Mouse (Mus musculus) CH12.LX (cell line): ENCODE results near the gene Jagn1. TPM values are rescaled to one million over a fixed set of nuclear protein-coding genes. Genes with fewer than 3 reads are reported as not detected.

Experiments used
- DNase-seq: peaks from one replicate; pipeline ENCODE4 v3.0.0-alpha.2; 2013; ENCODE audit errors: extremely low read depth
- H3K27ac ChIP-seq: 2 replicates; pipeline ENCODE4 v1.5.1; 2012; ENCODE audit warnings: low read depth, mild to moderate bottlenecking, control low read depth, moderate library complexity; ENCODE audit not compliant: insufficient read depth
- H3K27me3 ChIP-seq: replicated peaks from 2 replicates; pipeline ENCODE3; 2012; ENCODE audit warnings: inconsistent platforms
- H3K36me3 ChIP-seq, 2 experiments: replicated peaks in 1 of 2; 2 replicates each; pipeline versions ENCODE3 to v1.6.1; 2012; ENCODE audit warnings: inconsistent platforms in 1 of 2, low read length in 1 of 2, mild to moderate bottlenecking in 1 of 2, mixed read lengths in 1 of 2, moderate library complexity in 1 of 2; ENCODE audit not compliant: control insufficient read depth in 1 of 2, insufficient read depth in 1 of 2
- H3K4me1 ChIP-seq, 2 experiments: 2 replicates each; pipeline ENCODE4 v1.6.1; 2012; ENCODE audit warnings: inconsistent platforms in 1 of 2, moderate library complexity in 1 of 2; ENCODE audit not compliant: insufficient read depth in 2 of 2, control insufficient read depth in 1 of 2
- H3K4me2 ChIP-seq: 2 replicates; pipeline ENCODE4 v1.6.1; 2012; ENCODE audit warnings: low read depth, mild to moderate bottlenecking, control low read depth; ENCODE audit not compliant: poor library complexity, insufficient read depth, severe bottlenecking
- H3K4me3 ChIP-seq, 3 experiments: fragments of 150-350 bp in 1 of 3; sonication (generic) in 1 of 3; replicated peaks in 1 of 3; 2 replicates each; pipeline versions ENCODE3 to v1.5.1; 2011 to 2012; ENCODE audit warnings: low read depth in 2 of 3, low read length in 2 of 3, mild to moderate bottlenecking in 2 of 3, moderate library complexity in 2 of 3, control low read depth in 1 of 3, improper control_type of control experiment in 1 of 3, inconsistent platforms in 1 of 3, mixed read lengths in 1 of 3; ENCODE audit not compliant: poor library complexity in 1 of 3
- H3K79me2 ChIP-seq: replicated peaks from 2 replicates; pipeline ENCODE4 v1.6.1; 2012; ENCODE audit warnings: mild to moderate bottlenecking, moderate library complexity; ENCODE audit not compliant: control insufficient read depth, poor library complexity, insufficient read depth, severe bottlenecking; ENCODE audit errors: extremely low read depth
- H3K9ac ChIP-seq: 2 replicates; pipeline ENCODE4 v1.6.1; 2012; ENCODE audit warnings: low read depth, mild to moderate bottlenecking, control low read depth, moderate library complexity; ENCODE audit not compliant: insufficient read depth
- H3K9me3 ChIP-seq: replicated peaks from 2 replicates; pipeline ENCODE3; 2012; ENCODE audit warnings: low read length, inconsistent platforms, mixed read lengths
- BHLHE40 ChIP-seq: IDR thresholded peaks from 2 replicates; pipeline ENCODE4 v1.6.1; 2011; ENCODE audit warnings: mild to moderate bottlenecking, low read depth, low read length, improper control_type of control experiment
- CHD1 ChIP-seq: IDR thresholded peaks from 2 replicates; pipeline ENCODE4 v1.6.1; 2012; ENCODE audit warnings: low read depth, low read length, improper control_type of control experiment, inconsistent platforms
- CHD2 ChIP-seq: IDR thresholded peaks from 2 replicates; pipeline ENCODE4 v1.6.1; 2011; ENCODE audit warnings: low read length, improper control_type of control experiment
- CTCF ChIP-seq, 2 experiments: IDR thresholded peaks in 1 of 2; conservative IDR thresholded peaks in 1 of 2; 2 replicates each; pipeline ENCODE4 v1.5.1; 2011 to 2012; ENCODE audit warnings: low read depth in 2 of 2, low read length in 2 of 2, improper control_type of control experiment in 1 of 2, inconsistent platforms in 1 of 2, mild to moderate bottlenecking in 1 of 2, moderate library complexity in 1 of 2
- E2F4 ChIP-seq: IDR thresholded peaks from 2 replicates; pipeline ENCODE4 v1.6.1; 2011; ENCODE audit warnings: low read depth, low read length, improper control_type of control experiment; ENCODE audit not compliant: insufficient replicate concordance
- EP300 ChIP-seq: IDR thresholded peaks from 2 replicates; pipeline ENCODE4 v1.6.1; 2011; ENCODE audit warnings: low read length, improper control_type of control experiment
- ETS1 ChIP-seq: conservative IDR thresholded peaks from 2 replicates; pipeline ENCODE4 v1.6.1; 2012; ENCODE audit warnings: low read depth, mild to moderate bottlenecking, inconsistent platforms, low read length, improper control_type of control experiment, moderate library complexity
- HCFC1 ChIP-seq: IDR thresholded peaks from 2 replicates; pipeline ENCODE4 v1.6.1; 2012; ENCODE audit warnings: low read depth, mild to moderate bottlenecking, inconsistent platforms, low read length, improper control_type of control experiment
- IRF4 ChIP-seq: IDR thresholded peaks from 2 replicates; pipeline ENCODE4 v1.6.1; 2014; ENCODE audit warnings: low read depth, mild to moderate bottlenecking, inconsistent platforms, low read length, improper control_type of control experiment
- JUN ChIP-seq: IDR thresholded peaks from 2 replicates; pipeline ENCODE4 v1.6.1; 2011; ENCODE audit warnings: low read depth, mild to moderate bottlenecking, low read length, improper control_type of control experiment, moderate library complexity; ENCODE audit not compliant: insufficient read depth
- JUND ChIP-seq: conservative IDR thresholded peaks from 2 replicates; pipeline ENCODE4 v1.6.1; 2011; ENCODE audit warnings: low read depth, low read length, improper control_type of control experiment
- KAT2A ChIP-seq: IDR thresholded peaks from 2 replicates; pipeline ENCODE4 v1.6.1; 2012; ENCODE audit warnings: low read length, improper control_type of control experiment, inconsistent platforms; ENCODE audit not compliant: insufficient replicate concordance
- MAX ChIP-seq: IDR thresholded peaks from 2 replicates; pipeline ENCODE4 v1.6.1; 2011; ENCODE audit warnings: low read length, improper control_type of control experiment
- MAZ ChIP-seq: IDR thresholded peaks from 2 replicates; pipeline ENCODE4 v1.6.1; 2012; ENCODE audit warnings: low read depth, mild to moderate bottlenecking, inconsistent platforms, low read length, improper control_type of control experiment, moderate library complexity
- MEF2A ChIP-seq: IDR thresholded peaks from 2 replicates; pipeline ENCODE4 v1.6.1; 2014; ENCODE audit warnings: low read depth, mild to moderate bottlenecking, inconsistent platforms, low read length, improper control_type of control experiment, borderline replicate concordance
- MXI1 ChIP-seq: IDR thresholded peaks from 2 replicates; pipeline ENCODE4 v1.6.1; 2011; ENCODE audit warnings: mild to moderate bottlenecking, low read depth, low read length, improper control_type of control experiment
- MYC ChIP-seq: IDR thresholded peaks from 2 replicates; pipeline ENCODE4 v1.6.1; 2011; ENCODE audit warnings: low read depth, mild to moderate bottlenecking, improper control_type of control experiment, low read length
- NELFE ChIP-seq: IDR thresholded peaks from 2 replicates; pipeline ENCODE4 v1.6.1; 2011; ENCODE audit warnings: low read depth, low read length, improper control_type of control experiment
- PAX5 ChIP-seq: IDR thresholded peaks from 2 replicates; pipeline ENCODE4 v1.6.1; 2012; ENCODE audit warnings: low read length, inconsistent platforms, mixed read lengths
- POLR2A ChIP-seq: IDR thresholded peaks from 2 replicates; pipeline ENCODE4 v1.6.1; 2011; ENCODE audit warnings: low read depth, mild to moderate bottlenecking, improper control_type of control experiment, low read length
- RAD21 ChIP-seq: IDR thresholded peaks from 2 replicates; pipeline ENCODE4 v1.6.1; 2011; ENCODE audit warnings: low read depth, mild to moderate bottlenecking, low read length, improper control_type of control experiment, moderate library complexity
- RCOR1 ChIP-seq: conservative IDR thresholded peaks from 2 replicates; pipeline ENCODE4 v1.6.1; 2012; ENCODE audit warnings: low read depth, mild to moderate bottlenecking, inconsistent platforms, low read length, improper control_type of control experiment
- SIN3A ChIP-seq: IDR thresholded peaks from 2 replicates; pipeline ENCODE4 v1.6.1; 2012; ENCODE audit warnings: low read length, improper control_type of control experiment, inconsistent platforms
- TBP ChIP-seq: conservative IDR thresholded peaks from 2 replicates; pipeline ENCODE4 v1.6.1; 2011; ENCODE audit warnings: low read depth, low read length, improper control_type of control experiment
- TCF12 ChIP-seq: IDR thresholded peaks from 2 replicates; pipeline ENCODE4 v1.6.1; 2014; ENCODE audit warnings: low read depth, mild to moderate bottlenecking, inconsistent platforms, low read length, improper control_type of control experiment
- USF1 ChIP-seq: IDR thresholded peaks from 2 replicates; pipeline ENCODE4 v1.6.1; 2014; ENCODE audit warnings: low read depth, mild to moderate bottlenecking, inconsistent platforms, low read length, improper control_type of control experiment
- USF2 ChIP-seq: conservative IDR thresholded peaks from 2 replicates; pipeline ENCODE4 v1.6.1; 2011; ENCODE audit warnings: low read depth, low read length, improper control_type of control experiment
- ZKSCAN1 ChIP-seq: IDR thresholded peaks from 2 replicates; pipeline ENCODE4 v1.6.1; 2012; ENCODE audit warnings: low read depth, inconsistent platforms, low read length, improper control_type of control experiment, borderline replicate concordance
- ZNF384 ChIP-seq: IDR thresholded peaks from 2 replicates; pipeline ENCODE4 v1.6.1; 2012; ENCODE audit warnings: low read depth, low read length, improper control_type of control experiment, inconsistent platforms
- dilution Hi-C: fragments of 300-500 bp; cut with MboI; formaldehyde crosslinking; loops from 2 replicates; pipeline ENCODE4 v1.14.3; 2020; ENCODE audit warnings: low sequenced_read_pairs; ENCODE audit not compliant: extremely low pct_unique_long_range_greater_than_20kb, extremely low pct_ligation_motif_present
- in situ Hi-C: fragments of 300-500 bp; cut with MboI; formaldehyde crosslinking; loops from 3 replicates; pipeline ENCODE4 v1.14.3; 2019; ENCODE audit warnings: low sequenced_read_pairs, low pct_ligation_motif_present, low pct_unique_long_range_greater_than_20kb, mixed read lengths
- polyA plus RNA-seq: library from polyadenylated mRNA; unstranded; fragments of >175 nt; gene quantifications from 2 replicates; pipeline ENCODE4 v1.2.1, GENCODE M21; 2012; ENCODE audit warnings: low read depth; ENCODE audit not compliant: insufficient read length
- total RNA-seq, 2 experiments: library from RNA; depleted of rRNA; stranded (reverse); fragments of 300-350 nt in 1 of 2; fragments of >200 nt in 1 of 2; gene quantifications; 2 replicates each; pipeline ENCODE4 v1.2.3; 2012 to 2014

Gene Jagn1
- total and polyA plus RNA-seq, 3 experiments = 69.2 to 106 (median 88.3) TPM

GRCm38 (mm10) chr6:113451839-113452238 lies 9.5 kb downstream of the Jagn1 start:
- no peak overlapping the region for H3K4me2 ChIP-seq
- H3K4me3 ChIP-seq = no peak overlapping the region

GRCm38 (mm10) chr6:113455007-113455406 lies 12.6 kb downstream of the Jagn1 start:
- no peak for DNase-seq
- Histone ChIP-seq H3K79me2 (no peaks in the 10 kb centered on the region), H3K27me3 (peaks cover 11% of the 10 kb centered on the region), H3K4me2 (no peak overlapping the region), H3K36me3 (no peaks in the 10 kb centered on the region), H3K9ac (no peak overlapping the region), H3K9me3 (no peaks in the 10 kb centered on the region), H3K4me3 (no peak overlapping the region), H3K27ac (no peak overlapping the region), H3K4me1 (peaks cover 0 to 10% of the 10 kb centered on the region in 2 experiments; a peak in 2 of 4 replicates)
- in situ Hi-C loops (no loop called here), dilution Hi-C loops (no loop called here)
- no peak for TF ChIP-seq CTCF (conservative IDR thresholded peaks at IDR 0.05 in 1 of 2, IDR thresholded peaks at IDR 0.05 in 1 of 2; ENCODE audit: low read depth in 2 of 2, low read length in 2 of 2)
- no peak for TF ChIP-seq EP300
- no peak for TF ChIP-seq IRF4
- TF ChIP-seq CHD1 = no peak
- TF ChIP-seq HCFC1 = no peak
- TF ChIP-seq NELFE = no peak
- no peak for TF ChIP-seq MEF2A
- TF ChIP-seq RAD21 = no peak
- TF ChIP-seq RCOR1 = no peak
- TF ChIP-seq SIN3A = no peak
- no peak for TF ChIP-seq MYC
- TF ChIP-seq MAX = no peak
- no peak for TF ChIP-seq USF1
- no peak for TF ChIP-seq CHD2
- no peak for TF ChIP-seq TBP
- no peak for TF ChIP-seq MXI1
- TF ChIP-seq, all 38 proteins: peak for 0

More at GRCm38 (mm10) chr6:113451839-113452238, 9.5 kb downstream of the Jagn1 start:
- H3K4me1 ChIP-seq = peaks cover 0 to 16% of the 10 kb centered on the region in 2 experiments; a peak in 2 of 4 replicates
- peaks cover 15 to 27% of the 10 kb centered on the region in 2 experiments for H3K36me3 ChIP-seq
- no peaks in the 10 kb centered on the region for H3K79me2 ChIP-seq
- in situ Hi-C loops = no loop called here
- TF ChIP-seq MXI1 = no peak
- TF ChIP-seq BHLHE40 = no peak
- TF ChIP-seq PAX5 = no peak
- TF ChIP-seq ZNF384 = no peak
- no peak for TF ChIP-seq POLR2A
- no peak for TF ChIP-seq RAD21
- TF ChIP-seq USF1 = no peak
- TF ChIP-seq RCOR1 = no peak
- TF ChIP-seq MYC = no peak
- TF ChIP-seq CHD1 = no peak
- no peak for TF ChIP-seq JUND
- TF ChIP-seq ETS1 = no peak
- no peak for TF ChIP-seq USF2
- no peak for TF ChIP-seq E2F4
- TF ChIP-seq TCF12 = no peak
- no peak for TF ChIP-seq JUN
- TF ChIP-seq ZKSCAN1 = no peak
- no peak for TF ChIP-seq KAT2A
- no peak for TF ChIP-seq MAZ
- TF ChIP-seq, all 38 proteins: peak for 0
- Histone ChIP-seq H3K27ac (no peak overlapping the region), H3K9me3 (no peaks in the 10 kb centered on the region), H3K9ac (no peak overlapping the region), H3K27me3 (no peaks in the 10 kb centered on the region)
- dilution Hi-C loops = no loop called here
- no peak for DNase-seq
